Mouse (Mus musculus) gonadal fat pad, adult 2 months (tissue): Measurements from ENCODE around the gene Rcbtb2. TPM values are rescaled to one million over a fixed set of nuclear protein-coding genes. Genes with fewer than 3 reads are reported as not detected.

Source experiments
- DNase-seq: peaks from one replicate; pipeline ENCODE4 v3.0.0-alpha.2; 2012; ENCODE audit warnings: low read depth
- polyA plus RNA-seq: library from polyadenylated mRNA; depleted of rRNA; stranded (reverse); fragments of >200 nt; gene quantifications from 2 replicates; pipeline ENCODE4 v1.2.3, GENCODE M21; 2012

Rcbtb2 gene
- polyA plus RNA-seq, 1 experiment: 44.9 TPM

DNA sequence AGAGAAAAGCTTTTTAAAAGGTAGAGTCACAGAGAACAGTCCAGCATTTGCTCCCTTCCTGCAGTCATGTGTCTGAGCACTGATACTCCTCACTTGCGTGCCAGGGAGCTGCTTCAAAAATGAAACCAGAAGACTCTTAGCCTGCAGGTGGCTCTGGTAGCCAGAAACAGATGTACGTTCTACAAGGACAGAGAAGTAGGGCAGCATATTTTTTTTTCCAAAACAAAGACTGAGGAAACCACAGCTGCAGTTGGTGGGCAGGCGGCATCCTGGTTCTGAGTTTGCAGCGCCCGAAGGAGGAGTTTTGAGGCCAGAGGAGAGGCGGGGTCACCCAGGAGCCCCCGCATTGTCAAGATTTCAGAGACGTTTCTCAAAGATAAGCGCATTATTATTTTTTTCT, 5.9 kb upstream of the Rcbtb2 start:
- no peak for DNase-seq

- no peak for DNase-seq
These were observed 5.1 kb upstream of the Rcbtb2 start for GRCm38 (mm10) chr14:73117411-73118392.

DNA sequence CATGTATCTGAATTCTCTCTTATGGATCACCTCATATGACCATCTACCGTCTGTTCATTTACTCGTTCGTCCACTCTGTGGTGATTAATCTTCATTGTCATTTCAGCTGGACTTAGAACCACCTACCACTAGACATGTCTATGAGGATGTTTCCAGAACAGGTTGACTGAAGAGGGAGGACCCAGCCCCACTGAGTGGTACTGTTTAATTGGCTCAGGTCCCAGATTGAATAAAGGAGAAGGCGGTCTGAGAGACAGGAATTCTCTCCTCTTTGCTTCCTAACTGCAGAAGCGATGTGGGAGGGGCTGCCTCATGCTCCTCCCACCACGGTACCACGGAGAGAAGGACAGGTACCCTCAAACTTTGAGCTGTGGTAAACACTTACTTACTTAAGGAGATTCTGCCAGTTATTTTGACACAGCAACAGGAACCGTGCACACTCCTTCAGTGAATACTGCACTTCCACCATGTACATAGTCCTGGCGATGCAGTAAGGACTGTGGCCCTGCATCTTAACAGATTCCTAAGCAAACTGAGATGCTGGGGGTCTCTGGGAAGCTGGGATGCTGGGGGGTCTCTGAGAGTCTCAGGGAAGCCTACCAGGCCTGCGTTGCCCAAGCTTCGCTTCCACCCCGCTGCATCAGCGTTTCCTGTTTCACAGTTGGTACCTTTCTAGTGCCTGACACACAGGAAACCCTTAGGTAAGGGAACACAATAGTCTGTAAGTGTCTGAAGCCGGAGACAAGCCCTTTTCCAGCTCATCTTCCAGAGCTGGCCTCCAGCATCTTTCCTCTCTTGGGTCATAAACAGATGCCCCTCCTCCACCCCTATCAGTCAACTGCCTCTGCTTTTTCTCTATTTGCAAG, 4.1 kb upstream of the Rcbtb2 start:
- DNase-seq: no peak

DNA sequence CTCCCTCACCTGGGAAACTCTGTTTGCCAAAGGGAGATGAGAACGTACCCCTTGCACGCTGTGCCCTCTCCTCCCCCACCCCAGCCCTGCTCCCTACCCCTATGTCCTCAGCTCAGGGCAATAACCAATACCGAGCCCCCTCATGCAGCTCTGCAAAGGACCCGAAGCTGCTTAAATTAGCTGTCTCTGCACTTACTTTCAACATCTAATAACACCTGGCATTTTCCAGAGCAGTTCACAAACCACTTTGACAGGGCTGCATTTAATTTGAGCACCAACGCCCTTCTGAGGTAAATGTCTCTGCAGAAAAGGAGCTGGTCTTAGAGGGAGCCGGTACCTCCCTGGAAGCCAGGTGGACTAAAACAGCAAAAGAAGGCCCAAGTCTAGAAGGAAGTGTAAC, 3.4 kb upstream of the Rcbtb2 start:
- DNase-seq: no peak

GRCm38 (mm10) chr14:73119966-73120365, 2.9 kb upstream of the Rcbtb2 start:
- DNase-seq: no peak

GRCm38 (mm10) chr14:73122211-73122922, 470 bp upstream of the Rcbtb2 start:
- DNase-seq: no peak

GRCm38 (mm10) chr14:73123381-73123780, 544 bp downstream of the Rcbtb2 start:
- no peak for DNase-seq

GRCm38 (mm10) chr14:73123786-73124185, 949 bp downstream of the Rcbtb2 start:
- no peak for DNase-seq

DNA sequence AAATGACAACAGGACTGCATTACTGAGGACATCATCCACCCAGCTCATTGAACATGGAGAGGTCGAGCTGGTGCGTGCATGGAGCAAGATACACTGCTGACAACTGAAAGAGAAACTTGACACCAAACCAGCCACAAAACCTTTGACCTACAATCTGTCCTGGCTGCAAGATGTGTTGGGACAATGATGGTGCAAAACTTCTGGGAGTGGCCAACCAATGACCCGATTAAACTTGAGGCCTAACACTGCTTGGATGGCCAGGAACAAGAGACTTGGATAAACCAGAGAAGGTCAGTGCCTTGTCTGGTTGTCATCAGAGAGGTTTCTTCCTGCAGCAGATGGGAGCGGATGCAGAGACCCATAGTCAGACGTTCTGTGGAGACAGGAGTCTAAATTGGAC, 7.7 kb downstream of the Rcbtb2 start:
- no peak for DNase-seq

DNA sequence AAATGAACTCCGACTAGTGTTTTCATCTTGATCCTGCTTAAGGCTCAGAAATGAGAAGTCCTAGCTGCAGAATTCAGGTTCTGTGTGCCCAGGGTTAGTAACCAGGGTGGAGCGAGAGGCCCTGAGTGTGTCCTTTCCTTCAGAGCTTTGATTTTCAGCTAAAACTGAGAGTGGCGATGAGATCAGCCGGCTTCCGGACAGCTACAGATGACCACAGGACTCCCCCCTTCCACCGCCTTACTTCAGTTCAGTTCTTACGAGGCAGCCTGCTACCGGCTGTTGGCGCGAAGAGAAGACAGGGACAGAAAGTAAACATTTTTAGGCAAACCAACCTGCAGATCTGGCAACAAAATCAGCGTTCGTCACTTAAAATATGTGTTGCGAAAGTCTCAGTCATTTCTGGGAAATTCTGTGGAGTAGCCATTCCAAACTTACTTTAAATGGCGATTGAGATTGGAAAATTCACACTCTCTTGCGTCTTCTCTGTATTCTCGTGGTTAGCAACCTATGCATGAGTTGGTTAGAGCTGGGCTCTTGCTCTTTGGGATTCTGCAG, 9.1 kb downstream of the Rcbtb2 start:
- DNase-seq: no peak

- DNase-seq: no peak
These were observed 9.9 kb downstream of the Rcbtb2 start for GRCm38 (mm10) chr14:73132731-73133130.

DNA sequence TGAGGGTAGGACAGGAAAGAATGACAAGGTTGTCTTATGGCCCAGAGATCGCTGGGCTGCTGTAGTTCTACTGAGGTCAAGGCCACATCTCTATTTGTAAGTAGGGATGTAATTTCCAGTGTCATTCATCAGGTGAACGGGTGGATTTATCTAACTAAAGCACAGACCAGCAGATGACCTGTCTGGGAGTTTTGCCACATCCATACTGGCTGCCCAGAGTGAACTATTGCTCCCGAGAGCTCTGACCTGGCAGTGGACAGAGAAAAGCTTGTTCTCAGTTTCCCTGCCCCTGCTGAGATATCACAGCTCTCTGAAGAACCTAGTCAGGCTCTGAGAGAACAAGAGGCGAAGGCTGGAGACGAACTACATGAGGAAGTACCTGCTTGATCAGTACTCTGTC, 14.4 kb downstream of the Rcbtb2 start:
- no peak for DNase-seq

GRCm38 (mm10) chr14:73138483-73138882, 15.6 kb downstream of the Rcbtb2 start:
- DNase-seq: no peak

GRCm38 (mm10) chr14:73139866-73140265, 17.0 kb downstream of the Rcbtb2 start:
- no peak for DNase-seq

DNA sequence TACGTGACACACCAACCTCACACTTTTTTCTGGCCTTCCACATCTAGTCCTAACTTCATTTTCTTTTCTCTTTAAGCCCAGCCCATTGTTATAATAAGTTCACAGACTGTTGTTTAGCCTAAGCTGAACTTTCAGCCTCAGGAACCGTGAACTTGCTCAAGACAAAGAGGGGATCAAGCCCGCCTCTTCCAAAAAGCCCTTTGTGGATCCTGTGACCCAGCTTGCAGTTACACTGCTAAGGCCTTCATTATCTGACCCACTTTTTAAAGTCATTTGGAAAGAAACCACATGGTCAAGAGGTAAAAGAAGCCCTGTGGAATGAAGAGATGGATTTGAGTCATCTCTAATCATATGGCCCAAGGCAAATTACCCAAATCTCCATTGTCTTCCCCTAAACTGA, 19.0 kb downstream of the Rcbtb2 start:
- no peak for DNase-seq

- no peak for DNase-seq
These were observed 19.6 kb downstream of the Rcbtb2 start for GRCm38 (mm10) chr14:73142421-73142895.

DNA sequence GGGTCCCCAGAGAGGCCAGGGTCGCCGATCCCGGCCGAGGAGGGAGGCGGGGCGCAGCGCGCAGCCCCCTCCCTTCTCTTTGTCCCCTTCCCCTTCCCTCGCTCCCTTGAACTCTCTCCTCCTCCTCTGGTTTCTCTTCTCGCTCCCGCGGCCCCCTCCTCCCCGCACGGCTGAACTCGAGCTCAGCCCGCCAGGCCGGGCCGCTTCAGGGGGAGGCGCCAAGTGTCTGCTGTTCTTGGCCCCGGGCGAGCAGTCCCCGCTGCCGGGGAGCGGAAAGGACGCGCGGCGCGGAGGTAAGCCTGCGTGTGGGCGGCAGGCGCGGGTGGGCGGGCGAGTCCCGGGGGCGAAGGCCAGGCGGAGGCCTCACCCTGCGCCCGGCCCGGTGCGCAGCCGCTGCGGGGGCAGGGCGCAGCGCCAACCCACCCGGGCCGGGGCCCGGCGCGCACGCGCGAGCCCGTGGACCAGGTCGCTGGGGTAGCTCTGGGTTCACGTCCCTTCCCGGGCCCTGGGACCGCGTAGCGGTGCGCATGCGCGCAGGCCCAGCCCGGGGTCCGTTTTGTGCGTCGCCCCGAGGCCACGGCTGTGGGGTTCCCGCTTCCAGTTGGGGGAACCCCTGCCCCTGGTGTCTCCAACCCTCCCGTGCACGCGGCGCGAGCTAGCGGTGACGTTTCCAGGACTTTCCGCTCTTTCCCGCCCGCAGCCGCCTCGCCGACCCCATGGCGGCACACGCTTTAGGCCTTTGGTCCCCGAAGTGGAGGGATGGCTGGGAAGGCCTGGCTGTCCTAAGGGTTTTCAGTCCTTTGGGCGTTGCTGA, 20.3 kb downstream of the Rcbtb2 start:
- DNase-seq: no peak

GRCm38 (mm10) chr14:73143710-73144420, 21.0 kb downstream of the Rcbtb2 start:
- no peak for DNase-seq

- DNase-seq: no peak
These were observed 22.7 kb downstream of the Rcbtb2 start for GRCm38 (mm10) chr14:73145531-73145930.

GRCm38 (mm10) chr14:73146721-73147120, 23.9 kb downstream of the Rcbtb2 start:
- DNase-seq: no peak
